Mouse (Mus musculus): ENCODE results near the gene Arhgap15. TPM values are rescaled to one million over a fixed set of nuclear protein-coding genes. Genes with fewer than 3 reads are reported as not detected.
"Not testable (repeated sequence)": the region's sequence is repeated elsewhere in the genome, so short reads cannot be mapped to it uniquely, and the experiment has no call there.

The Arhgap15 gene
- polyA plus RNA-seq (2016; fragmentation: Nextera tagmentation; extraction: Ambion mirVana): 0.38 and 0.64 TPM in 2 replicates

DNA sequence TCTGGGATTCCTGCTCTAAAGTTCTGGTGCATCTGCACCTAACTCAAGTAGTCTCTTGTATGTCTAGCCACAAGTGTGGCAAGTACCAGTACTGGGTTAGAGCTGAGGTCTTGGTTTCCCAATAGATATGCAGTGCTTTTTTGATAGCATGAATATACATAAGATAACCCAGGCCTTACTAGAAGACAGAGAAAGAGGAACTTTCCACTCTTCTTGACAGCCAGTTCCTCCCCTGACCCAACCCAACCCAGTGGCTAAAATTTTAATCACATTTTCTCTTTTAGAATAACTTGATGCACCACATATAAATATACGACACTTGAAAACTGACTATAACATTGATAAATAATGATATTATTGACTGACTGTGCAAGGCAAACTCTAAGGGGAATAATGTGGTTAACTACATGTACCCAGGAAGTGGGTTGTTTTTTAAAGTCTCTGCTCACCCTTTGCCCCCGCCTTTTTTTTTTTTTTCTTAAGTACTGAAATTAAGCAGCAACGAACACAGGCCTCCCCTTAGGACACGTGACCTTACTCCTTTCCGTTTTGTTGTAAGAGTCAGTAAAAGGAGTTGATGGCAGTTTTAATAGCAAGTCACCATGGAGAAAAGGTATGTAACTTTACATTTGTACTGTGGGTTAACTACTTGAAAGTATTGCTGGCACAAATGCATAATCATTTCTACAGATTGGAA, at the start of gene Arhgap15:
Arhgap15 (plus strand) TSS at position 538 of the 697 bp plus-strand sequence.
- Histone ChIP-seq H3K4me3 (no peak within 1 kb of the TSS), H3K4me1 (replicated peaks) (no peaks in the 10 kb centered on the region), H3K9ac (no peak within 1 kb of the TSS), H3K27ac (ENCODE audit: poor library complexity, severe bottlenecking) (no peak within 1 kb of the TSS), H3K27me3 (replicated peaks) (no peaks in the 10 kb centered on the region), H3K4me2 (no peak within 1 kb of the TSS), H3K36me3 (no peaks in the 10 kb centered on the region), H3K9me3 (replicated peaks) (no peaks in the 10 kb centered on the region)
- WGBS: 76% methylated on average over 5 of the region's 5 CpGs
- no peak for ATAC-seq (ENCODE audit: insufficient number of reproducible peaks, low FRiP score)

- no peaks in the 10 kb centered on the region for H3K9me3 ChIP-seq (replicated peaks)
- H3K4me1 ChIP-seq (replicated peaks): no peaks in the 10 kb centered on the region
- H3K4me3 ChIP-seq: no peak overlapping the region
- no peak overlapping the region for H3K4me2 ChIP-seq
- H3K27ac ChIP-seq (ENCODE audit: poor library complexity, severe bottlenecking): no peak overlapping the region
- WGBS: 85% methylated on average over 2 of the region's 2 CpGs
- no peaks in the 10 kb centered on the region for H3K27me3 ChIP-seq (replicated peaks)
- H3K36me3 ChIP-seq: no peaks in the 10 kb centered on the region
- no peak overlapping the region for H3K9ac ChIP-seq
- no peak for ATAC-seq (ENCODE audit: insufficient number of reproducible peaks, low FRiP score)
These were observed 35.9 kb upstream of the Arhgap15 start for GRCm38 (mm10) chr2:43712611-43713138.

DNA sequence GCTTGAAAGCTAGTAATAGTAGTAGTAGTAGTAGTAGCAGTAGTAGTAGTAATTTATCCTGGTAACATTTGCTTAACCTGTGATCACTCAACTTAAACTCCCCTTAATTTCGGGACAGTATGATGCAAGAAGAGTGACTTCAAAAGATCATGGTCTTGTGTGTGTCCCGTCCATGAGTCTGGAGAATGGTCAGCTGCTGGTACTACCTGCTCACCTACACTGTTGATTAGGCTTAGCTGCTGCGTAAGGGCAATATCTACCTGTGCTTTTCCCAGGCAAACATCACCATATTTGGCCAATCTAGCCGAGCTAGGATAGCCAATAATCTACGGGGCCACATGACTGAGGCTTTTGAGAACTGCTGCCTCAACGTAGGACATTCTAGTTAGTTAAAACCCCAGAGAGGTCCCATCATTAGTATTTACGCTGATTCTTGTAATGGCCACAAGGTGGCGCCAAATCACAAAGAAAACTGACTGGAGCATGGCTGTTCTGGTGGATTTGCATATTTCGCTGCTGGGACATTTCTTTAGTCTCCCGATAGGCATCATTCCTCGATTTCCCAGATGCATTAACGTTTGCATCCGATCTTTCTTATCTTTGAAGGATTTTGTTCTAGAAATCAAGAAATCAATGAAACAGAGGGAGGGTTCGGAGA, 26.0 kb upstream of the Arhgap15 start:
- no peak for ATAC-seq (ENCODE audit: insufficient number of reproducible peaks, low FRiP score)
- H3K4me2 ChIP-seq: peak overlapping the region; percentile 53
- no peaks in the 10 kb centered on the region for H3K4me1 ChIP-seq (replicated peaks)
- H3K36me3 ChIP-seq: no peaks in the 10 kb centered on the region
- no peak overlapping the region for H3K9ac ChIP-seq
- H3K27me3 ChIP-seq (replicated peaks): no peaks in the 10 kb centered on the region
- no peaks in the 10 kb centered on the region for H3K9me3 ChIP-seq (replicated peaks)
- WGBS: 17% methylated on average over 14 of the region's 14 CpGs
- 0 out of 2 replicates have a peak overlapping the region, but pooled peaks have one; percentile 15 for H3K4me3 ChIP-seq
- no peak overlapping the region for H3K27ac ChIP-seq (ENCODE audit: poor library complexity, severe bottlenecking)

DNA sequence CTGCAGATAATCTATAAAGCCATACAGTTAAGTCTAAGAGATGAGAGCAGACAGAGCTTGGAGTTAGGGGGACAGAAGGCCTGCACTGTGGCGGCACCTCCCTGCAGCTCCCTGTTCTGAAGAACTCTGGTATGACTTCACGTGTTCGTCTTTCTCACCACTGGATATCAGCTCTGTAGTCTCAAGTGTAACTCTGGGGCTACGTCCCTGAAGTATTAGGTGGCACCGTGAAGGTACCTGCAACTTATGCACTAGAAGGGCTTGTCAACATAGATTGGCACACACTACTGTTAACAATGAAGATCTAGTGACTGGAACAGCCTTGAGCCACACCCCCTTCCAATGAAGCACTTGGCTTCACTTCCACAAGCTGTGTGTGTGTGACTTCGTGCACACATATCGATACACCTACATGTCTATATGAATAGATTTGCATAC, 25.5 kb upstream of the Arhgap15 start:
- Histone ChIP-seq H3K36me3 (no peaks in the 10 kb centered on the region), H3K4me1 (replicated peaks) (no peaks in the 10 kb centered on the region), H3K9ac (no peak overlapping the region), H3K27me3 (replicated peaks) (no peaks in the 10 kb centered on the region), H3K9me3 (replicated peaks) (no peaks in the 10 kb centered on the region), H3K27ac (ENCODE audit: poor library complexity, severe bottlenecking) (no peak overlapping the region), H3K4me2 (peak overlapping the region; percentile 53), H3K4me3 (0 out of 2 replicates have a peak overlapping the region, but pooled peaks have one; percentile 15)
- no peak for ATAC-seq (ENCODE audit: insufficient number of reproducible peaks, low FRiP score)
- 52% methylated on average over 7 of the region's 7 CpGs for WGBS

DNA sequence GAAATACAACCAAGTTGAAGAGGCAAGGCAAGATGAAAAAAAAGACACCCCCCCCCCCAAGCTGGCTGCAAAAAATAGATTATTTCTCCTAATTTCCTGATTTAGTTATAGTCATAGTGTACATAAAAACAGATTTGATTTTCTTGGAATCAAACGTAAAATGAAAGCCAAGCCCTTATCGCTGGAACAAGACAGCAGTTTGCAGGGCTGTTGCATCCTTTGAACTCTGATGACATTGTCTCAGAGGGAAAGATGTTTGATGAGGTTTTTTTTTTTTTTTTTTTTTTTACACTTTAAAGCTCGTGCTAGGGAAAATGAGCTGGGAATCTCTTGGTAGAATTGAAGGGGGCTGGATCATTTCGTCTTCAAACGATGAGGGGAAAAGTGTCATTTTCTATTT, 21.4 kb upstream of the Arhgap15 start:
- no peak for ATAC-seq (ENCODE audit: insufficient number of reproducible peaks, low FRiP score)
- Histone ChIP-seq H3K4me3 (no peak overlapping the region), H3K9me3 (replicated peaks) (no peaks in the 10 kb centered on the region; the same call in 1 of the 2 replicates), H3K27me3 (replicated peaks) (no peaks in the 10 kb centered on the region), H3K4me1 (replicated peaks) (no peaks in the 10 kb centered on the region), H3K4me2 (no peak overlapping the region), H3K9ac (no peak overlapping the region), H3K27ac (ENCODE audit: poor library complexity, severe bottlenecking) (no peak overlapping the region), H3K36me3 (no peaks in the 10 kb centered on the region)
- 74% methylated on average over 5 of the region's 5 CpGs for WGBS

GRCm38 (mm10) chr2:43727693-43728092, 20.9 kb upstream of the Arhgap15 start:
- H3K27ac ChIP-seq (ENCODE audit: poor library complexity, severe bottlenecking): no peak overlapping the region
- H3K9me3 ChIP-seq (replicated peaks): no peaks in the 10 kb centered on the region; the same call in 1 of the 2 replicates
- no peak overlapping the region for H3K9ac ChIP-seq
- H3K4me1 ChIP-seq (replicated peaks): no peaks in the 10 kb centered on the region
- H3K4me2 ChIP-seq: no peak overlapping the region
- WGBS: 49% methylated on average over 8 of the region's 8 CpGs
- H3K27me3 ChIP-seq (replicated peaks): no peaks in the 10 kb centered on the region
- no peak overlapping the region for H3K4me3 ChIP-seq
- no peak for ATAC-seq (ENCODE audit: insufficient number of reproducible peaks, low FRiP score)
- no peaks in the 10 kb centered on the region for H3K36me3 ChIP-seq

DNA sequence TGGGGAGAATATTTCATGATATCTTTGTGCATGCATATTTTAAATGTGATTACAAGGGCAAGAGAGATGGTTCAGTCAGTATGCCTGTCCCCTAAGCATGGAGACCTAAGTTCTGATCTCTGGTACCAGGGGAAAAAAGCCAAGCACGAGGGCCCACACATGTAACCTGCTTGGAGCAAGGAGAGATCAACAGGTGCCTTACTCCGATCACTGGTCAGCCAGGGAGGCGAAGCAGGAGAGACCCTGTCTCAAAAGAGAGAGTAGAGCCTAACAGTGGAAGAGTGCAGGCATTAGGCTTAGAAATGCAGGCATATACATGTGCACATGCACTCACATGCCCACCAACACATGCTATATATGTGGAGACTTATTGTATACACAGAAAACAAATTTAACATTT, 19.8 kb upstream of the Arhgap15 start:
- Histone ChIP-seq H3K27ac (ENCODE audit: poor library complexity, severe bottlenecking) (no peak overlapping the region), H3K9ac (no peak overlapping the region), H3K36me3 (no peaks in the 10 kb centered on the region), H3K4me1 (replicated peaks) (no peaks in the 10 kb centered on the region), H3K4me3 (no peak overlapping the region), H3K9me3 (replicated peaks) (no peaks in the 10 kb centered on the region; the same call in 1 of the 2 replicates), H3K27me3 (replicated peaks) (no peaks in the 10 kb centered on the region), H3K4me2 (no peak overlapping the region)
- ATAC-seq (ENCODE audit: insufficient number of reproducible peaks, low FRiP score): no peak
- 71% methylated on average over 3 of the region's 3 CpGs for WGBS

GRCm38 (mm10) chr2:43732396-43732795, 16.2 kb upstream of the Arhgap15 start:
- Histone ChIP-seq H3K27me3 (replicated peaks) (no peaks in the 10 kb centered on the region), H3K27ac (ENCODE audit: poor library complexity, severe bottlenecking) (no peak overlapping the region), H3K36me3 (no peaks in the 10 kb centered on the region), H3K4me3 (no peak overlapping the region), H3K4me1 (replicated peaks) (no peaks in the 10 kb centered on the region), H3K9me3 (replicated peaks) (no peaks in the 10 kb centered on the region; the same call in 1 of the 2 replicates), H3K9ac (no peak overlapping the region), H3K4me2 (no peak overlapping the region)
- 43% methylated on average over 3 of the region's 3 CpGs for WGBS
- ATAC-seq (ENCODE audit: insufficient number of reproducible peaks, low FRiP score): no peak

DNA sequence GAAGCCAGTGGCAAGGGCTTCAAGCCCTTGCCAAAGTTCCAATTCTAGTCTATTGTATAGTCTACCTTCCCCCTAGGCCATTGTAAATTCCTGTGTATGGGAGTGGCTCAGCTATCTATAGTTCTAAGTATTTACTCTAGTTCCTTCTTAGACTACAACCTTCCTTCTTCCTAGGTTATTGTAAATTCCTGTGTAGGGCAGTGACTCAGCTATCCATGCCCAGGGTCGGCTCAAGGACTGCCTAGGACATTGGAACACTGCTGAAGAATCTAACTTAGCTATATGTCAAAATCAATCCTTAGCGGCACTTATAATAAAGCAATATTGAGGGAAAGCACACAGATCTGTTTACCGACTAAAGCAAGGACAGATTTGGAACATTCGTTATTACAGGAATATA, 13.6 kb upstream of the Arhgap15 start:
- ATAC-seq (ENCODE audit: insufficient number of reproducible peaks, low FRiP score); H3K9ac ChIP-seq; H3K4me1 ChIP-seq (replicated peaks); H3K4me2 ChIP-seq; H3K27me3 ChIP-seq (replicated peaks); H3K4me3 ChIP-seq; H3K36me3 ChIP-seq; H3K27ac ChIP-seq (ENCODE audit: poor library complexity, severe bottlenecking); H3K9me3 ChIP-seq (replicated peaks): not testable (repeated sequence)
- WGBS: 89% methylated on average over 4 of the region's 4 CpGs

DNA sequence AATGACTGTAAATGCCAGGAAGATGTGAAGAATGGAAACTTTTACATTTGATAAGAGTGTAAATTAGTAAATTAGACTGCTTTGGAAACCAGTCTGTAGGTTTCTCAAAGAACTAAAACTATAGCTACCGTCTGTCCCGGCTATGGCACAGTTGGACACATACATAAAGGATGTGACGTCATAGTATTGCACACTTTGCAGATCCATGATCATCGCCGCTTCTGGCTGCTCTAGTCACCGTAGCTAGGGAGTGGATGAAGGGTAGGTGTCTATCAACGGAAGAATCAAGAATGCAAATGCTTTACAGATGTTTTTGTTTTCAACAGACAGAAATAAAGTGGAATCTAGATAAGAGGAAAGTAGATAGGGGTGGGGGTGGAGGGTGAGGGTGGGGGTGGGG, 11.1 kb upstream of the Arhgap15 start:
- H3K36me3 ChIP-seq: no peaks in the 10 kb centered on the region
- WGBS: 84% methylated on average over 7 of the region's 7 CpGs
- no peak overlapping the region for H3K9ac ChIP-seq
- H3K27me3 ChIP-seq (replicated peaks): no peaks in the 10 kb centered on the region
- no peak for ATAC-seq (ENCODE audit: insufficient number of reproducible peaks, low FRiP score)
- no peak overlapping the region for H3K4me2 ChIP-seq
- no peak overlapping the region for H3K4me3 ChIP-seq
- no peaks in the 10 kb centered on the region for H3K4me1 ChIP-seq (replicated peaks)
- H3K9me3 ChIP-seq (replicated peaks): no peaks in the 10 kb centered on the region
- no peak overlapping the region for H3K27ac ChIP-seq (ENCODE audit: poor library complexity, severe bottlenecking)

- Histone ChIP-seq H3K4me2 (no peak overlapping the region), H3K27ac (ENCODE audit: poor library complexity, severe bottlenecking) (no peak overlapping the region), H3K4me1 (replicated peaks) (no peaks in the 10 kb centered on the region), H3K9me3 (replicated peaks) (no peaks in the 10 kb centered on the region), H3K4me3 (no peak overlapping the region), H3K27me3 (replicated peaks) (no peaks in the 10 kb centered on the region), H3K36me3 (no peaks in the 10 kb centered on the region), H3K9ac (no peak overlapping the region)
- ATAC-seq (ENCODE audit: insufficient number of reproducible peaks, low FRiP score): no peak
- WGBS: 82% methylated on average over 10 of the region's 10 CpGs
These were observed 10.0 kb upstream of the Arhgap15 start for GRCm38 (mm10) chr2:43738562-43739112.
